Mouse (Mus musculus): ENCODE results near the gene Dnm3. TPM values are rescaled to one million over a fixed set of nuclear protein-coding genes. Genes with fewer than 3 reads are reported as not detected.

The Dnm3 gene
- polyA plus RNA-seq, 1 experiment from 2014 or later, result 6.5 TPM

DNA sequence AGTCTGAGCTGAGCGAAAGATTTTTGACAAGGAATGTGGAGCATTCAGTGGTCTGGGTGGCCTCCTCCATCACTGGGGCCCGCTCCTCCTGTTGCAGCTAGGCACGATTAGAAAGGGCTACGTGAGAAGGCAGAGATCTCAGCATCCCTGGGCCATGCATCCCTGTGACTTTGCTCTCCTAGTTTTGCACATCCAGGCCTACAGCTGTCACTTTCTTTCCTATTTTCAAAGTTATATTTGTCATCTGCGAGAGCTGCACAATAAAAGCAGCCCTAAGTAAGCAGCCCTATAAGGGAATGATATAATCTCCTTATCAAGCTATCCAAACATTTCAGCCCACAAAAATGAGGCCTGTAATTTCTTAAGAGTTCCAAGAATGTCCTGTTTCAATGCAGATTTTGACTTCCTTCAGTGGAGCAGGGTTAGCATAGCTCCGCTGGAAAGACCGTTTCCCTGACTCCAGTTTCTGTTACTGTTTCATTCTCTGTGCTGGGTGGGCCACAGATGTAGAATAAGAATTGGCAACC is 252.2 kb downstream of the Dnm3 start:
- 57% methylated on average over 7 of the region's 7 CpGs for WGBS
- Histone ChIP-seq H3K27me3 (ENCODE audit: control insufficient read depth, insufficient read depth, low read length) (no peaks in the 10 kb centered on the region), H3K27ac (ENCODE audit: low read depth, low read length) (peak overlapping the region; percentile 63; the same call in 1 of the 2 replicates), H3K9me3 (ENCODE audit: control insufficient read depth, low read length) (no peaks in the 10 kb centered on the region), H3K4me3 (ENCODE audit: low read length) (no peak overlapping the region), H3K4me2 (replicated peaks; ENCODE audit: low read depth, low read length) (no peak overlapping the region), H3K36me3 (ENCODE audit: control insufficient read depth, insufficient read depth, low read length) (no peaks in the 10 kb centered on the region; the same call in 1 of the 2 replicates), H3K9ac (ENCODE audit: low read depth, low read length) (no peak overlapping the region), H3K4me1 (ENCODE audit: control insufficient read depth, insufficient read depth, low read length) (no peaks in the 10 kb centered on the region)
- peak; percentile 41; the same call in 1 of the 2 replicates for ATAC-seq (ENCODE audit: low FRiP score, low TSS enrichment)

DNA sequence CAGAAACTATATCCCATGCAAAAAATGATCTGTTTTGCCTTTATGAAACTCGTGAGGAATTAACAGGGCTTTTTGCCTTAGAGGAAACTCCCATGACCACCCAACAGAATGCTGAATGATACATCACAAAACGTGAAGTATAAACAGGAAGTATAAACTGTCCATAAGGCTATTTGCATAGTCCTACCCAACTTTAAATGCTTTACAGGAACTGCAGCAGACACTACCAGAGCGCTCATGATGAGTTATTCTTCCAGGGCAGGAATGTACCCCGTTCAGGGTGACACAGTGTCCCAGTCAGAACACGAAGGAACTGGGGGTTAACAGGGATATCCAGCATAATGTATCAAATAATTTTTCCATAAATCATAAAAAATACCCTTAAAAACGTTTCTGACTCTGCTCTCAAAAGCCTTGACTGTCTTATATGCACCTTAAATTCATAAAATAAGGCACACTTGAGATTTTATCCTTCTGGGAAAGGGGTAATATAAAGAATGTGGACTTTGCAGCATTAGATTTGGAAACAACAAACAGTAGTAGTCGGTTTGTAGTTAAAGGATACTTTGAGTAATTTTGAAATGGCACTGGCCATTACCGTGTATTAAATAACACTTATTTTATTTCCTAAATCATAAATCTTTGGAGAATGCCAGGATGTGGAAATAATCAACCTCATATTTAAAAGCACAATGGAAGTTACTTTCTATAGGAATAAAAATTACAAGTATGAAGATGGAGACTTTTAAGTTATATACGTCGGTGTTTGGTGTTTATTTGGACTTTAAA is 252.8 kb downstream of the Dnm3 start:
- no peaks in the 10 kb centered on the region for H3K27me3 ChIP-seq (ENCODE audit: control insufficient read depth, insufficient read depth, low read length)
- H3K9ac ChIP-seq (ENCODE audit: low read depth, low read length), result no peak overlapping the region
- no peak overlapping the region for H3K4me2 ChIP-seq (replicated peaks; ENCODE audit: low read depth, low read length)
- ATAC-seq (ENCODE audit: low FRiP score, low TSS enrichment), result peak; percentile 72; the same call in 1 of the 2 replicates
- H3K4me3 ChIP-seq (ENCODE audit: low read length), result no peak overlapping the region
- no peaks in the 10 kb centered on the region for H3K4me1 ChIP-seq (ENCODE audit: control insufficient read depth, insufficient read depth, low read length)
- WGBS, result 54% methylated on average over 10 of the region's 10 CpGs
- H3K27ac ChIP-seq (ENCODE audit: low read depth, low read length), result peak overlapping the region; percentile 63; the same call in 1 of the 2 replicates
- H3K9me3 ChIP-seq (ENCODE audit: control insufficient read depth, low read length), result no peaks in the 10 kb centered on the region
- H3K36me3 ChIP-seq (ENCODE audit: control insufficient read depth, insufficient read depth, low read length), result no peaks in the 10 kb centered on the region; the same call in 1 of the 2 replicates

DNA sequence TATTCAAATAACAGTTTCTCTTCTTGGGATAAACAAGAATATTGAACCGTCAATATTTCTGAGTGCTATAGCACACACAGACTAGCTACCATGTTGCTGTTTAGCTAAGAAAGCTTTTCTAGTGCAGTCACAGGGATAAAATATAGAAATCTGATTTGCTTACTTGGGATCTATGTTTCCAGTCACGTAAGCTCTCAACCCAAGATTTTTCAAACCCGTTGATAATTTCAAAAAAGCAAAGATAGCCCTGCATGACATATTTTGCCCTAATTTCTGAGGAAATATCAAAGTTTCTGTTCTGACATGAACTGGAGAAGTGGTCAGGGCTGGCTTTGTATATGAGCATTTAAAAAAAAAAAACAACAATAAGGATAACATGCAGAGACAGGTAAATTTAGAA is 253.8 kb downstream of the Dnm3 start:
- H3K4me1 ChIP-seq (ENCODE audit: control insufficient read depth, insufficient read depth, low read length), result no peaks in the 10 kb centered on the region
- H3K36me3 ChIP-seq (ENCODE audit: control insufficient read depth, insufficient read depth, low read length), result no peaks in the 10 kb centered on the region; the same call in 1 of the 2 replicates
- H3K9me3 ChIP-seq (ENCODE audit: control insufficient read depth, low read length), result no peaks in the 10 kb centered on the region
- WGBS, result 66% methylated on average over 3 of the region's 3 CpGs
- no peak for ATAC-seq (ENCODE audit: low FRiP score, low TSS enrichment)
- H3K9ac ChIP-seq (ENCODE audit: low read depth, low read length), result no peak overlapping the region
- H3K4me2 ChIP-seq (replicated peaks; ENCODE audit: low read depth, low read length), result no peak overlapping the region
- H3K27ac ChIP-seq (ENCODE audit: low read depth, low read length), result no peak overlapping the region
- no peaks in the 10 kb centered on the region for H3K27me3 ChIP-seq (ENCODE audit: control insufficient read depth, insufficient read depth, low read length)
- no peak overlapping the region for H3K4me3 ChIP-seq (ENCODE audit: low read length)

DNA sequence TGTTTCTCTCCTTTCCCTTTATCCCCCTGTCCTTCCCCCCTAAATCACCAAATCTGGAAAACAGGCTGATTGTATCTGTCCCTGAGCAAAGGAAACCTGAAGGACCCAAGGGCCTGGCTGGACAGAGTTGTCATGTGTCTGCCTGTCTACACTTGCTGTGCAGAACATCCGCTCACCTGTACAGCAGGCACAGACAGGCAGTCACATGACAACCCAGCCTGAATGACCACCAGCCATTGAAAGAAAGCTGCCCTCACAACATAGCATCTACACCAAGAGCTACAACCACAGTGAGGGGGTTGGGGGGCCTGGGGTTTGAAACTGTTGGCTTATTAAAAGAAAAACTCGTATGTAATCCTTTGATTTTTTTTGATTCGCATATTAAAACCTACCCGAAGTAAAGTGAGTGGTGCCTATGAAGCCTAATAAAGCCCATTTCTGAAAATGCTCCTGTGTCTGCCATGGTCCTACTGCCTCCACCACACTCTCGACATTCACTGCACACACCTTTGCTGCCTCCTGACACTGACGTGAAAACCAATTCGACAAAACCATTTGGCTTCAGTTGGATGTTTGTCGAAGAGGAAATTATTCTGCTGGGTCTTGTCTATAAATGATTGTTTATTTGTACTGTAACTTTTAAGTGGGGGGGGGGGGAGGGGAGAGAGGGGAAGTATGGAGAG is 254.4 kb downstream of the Dnm3 start:
- Histone ChIP-seq H3K27me3 (ENCODE audit: control insufficient read depth, insufficient read depth, low read length) (no peaks in the 10 kb centered on the region), H3K9ac (ENCODE audit: low read depth, low read length) (no peak overlapping the region), H3K9me3 (ENCODE audit: control insufficient read depth, low read length) (no peaks in the 10 kb centered on the region), H3K4me2 (replicated peaks; ENCODE audit: low read depth, low read length) (no peak overlapping the region), H3K4me3 (ENCODE audit: low read length) (no peak overlapping the region), H3K4me1 (ENCODE audit: control insufficient read depth, insufficient read depth, low read length) (no peaks in the 10 kb centered on the region), H3K36me3 (ENCODE audit: control insufficient read depth, insufficient read depth, low read length) (no peaks in the 10 kb centered on the region; the same call in 1 of the 2 replicates), H3K27ac (ENCODE audit: low read depth, low read length) (no peak overlapping the region; the same call in 1 of the 2 replicates)
- 75% methylated on average over 8 of the region's 8 CpGs for WGBS
- no peak for ATAC-seq (ENCODE audit: low FRiP score, low TSS enrichment)

DNA sequence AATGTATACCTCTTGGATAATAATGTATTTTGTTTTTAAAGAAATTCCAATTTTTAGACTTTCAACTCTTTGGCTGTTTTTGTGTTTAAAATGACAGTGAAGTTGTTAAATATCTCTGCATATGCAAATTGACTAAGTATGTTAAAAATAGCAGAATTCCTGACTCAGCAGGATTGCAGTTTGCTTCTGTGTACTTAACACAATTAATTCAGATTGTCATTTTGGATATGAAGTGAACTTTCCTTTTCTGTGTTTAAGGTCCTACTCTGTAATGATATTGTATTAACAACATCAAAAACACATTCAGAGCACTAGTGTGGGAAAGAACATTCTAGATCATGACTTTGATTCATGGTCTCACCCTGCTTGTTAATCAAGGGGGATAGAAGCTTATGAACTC is 255.5 kb downstream of the Dnm3 start:
- Histone ChIP-seq H3K9me3 (ENCODE audit: control insufficient read depth, low read length) (no peaks in the 10 kb centered on the region), H3K27ac (ENCODE audit: low read depth, low read length) (no peak overlapping the region), H3K4me1 (ENCODE audit: control insufficient read depth, insufficient read depth, low read length) (no peaks in the 10 kb centered on the region), H3K9ac (ENCODE audit: low read depth, low read length) (no peak overlapping the region), H3K36me3 (ENCODE audit: control insufficient read depth, insufficient read depth, low read length) (no peaks in the 10 kb centered on the region; the same call in 1 of the 2 replicates), H3K27me3 (ENCODE audit: control insufficient read depth, insufficient read depth, low read length) (no peaks in the 10 kb centered on the region), H3K4me2 (replicated peaks; ENCODE audit: low read depth, low read length) (no peak overlapping the region; the same call in 1 of the 2 replicates), H3K4me3 (ENCODE audit: low read length) (no peak overlapping the region; the same call in 1 of the 2 replicates)
- ATAC-seq (ENCODE audit: low FRiP score, low TSS enrichment), result no peak

DNA sequence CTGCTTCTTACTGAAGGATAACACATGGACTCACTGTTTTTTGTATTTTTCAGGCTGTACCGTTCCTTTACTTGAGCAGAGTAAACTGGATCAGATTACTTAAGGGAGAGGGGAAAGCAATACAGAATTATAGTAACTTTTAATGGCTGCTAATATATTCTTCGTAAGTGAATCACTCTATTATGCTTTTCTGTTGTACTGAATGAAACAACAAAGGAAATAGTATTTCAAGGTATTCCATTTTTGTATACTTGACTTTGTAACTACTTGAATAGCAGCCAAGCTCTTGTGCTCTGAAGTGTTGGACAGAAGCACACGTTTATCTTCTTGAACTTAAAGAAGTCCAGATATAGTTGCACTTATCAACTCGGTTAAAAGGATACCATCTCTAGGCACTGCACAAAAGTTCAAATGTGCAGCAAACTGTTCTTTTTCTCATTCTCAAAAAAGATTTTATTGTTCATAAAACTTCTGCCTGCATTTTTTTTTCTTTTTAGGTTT is 256.0 kb downstream of the Dnm3 start:
- no peaks in the 10 kb centered on the region for H3K9me3 ChIP-seq (ENCODE audit: control insufficient read depth, low read length)
- no peaks in the 10 kb centered on the region for H3K27me3 ChIP-seq (ENCODE audit: control insufficient read depth, insufficient read depth, low read length)
- 23% methylated on average over 4 of the region's 4 CpGs for WGBS
- ATAC-seq (ENCODE audit: low FRiP score, low TSS enrichment), result no peak
- H3K27ac ChIP-seq (ENCODE audit: low read depth, low read length), result peak overlapping the region; percentile 26; the same call in 1 of the 2 replicates
- no peaks in the 10 kb centered on the region; the same call in 1 of the 2 replicates for H3K36me3 ChIP-seq (ENCODE audit: control insufficient read depth, insufficient read depth, low read length)
- peak overlapping the region; percentile 34 for H3K4me2 ChIP-seq (replicated peaks; ENCODE audit: low read depth, low read length)
- peak overlapping the region; percentile 37; the same call in 1 of the 2 replicates for H3K9ac ChIP-seq (ENCODE audit: low read depth, low read length)
- H3K4me1 ChIP-seq (ENCODE audit: control insufficient read depth, insufficient read depth, low read length), result no peaks in the 10 kb centered on the region
- peak overlapping the region; percentile 23; the same call in 1 of the 2 replicates for H3K4me3 ChIP-seq (ENCODE audit: low read length)

DNA sequence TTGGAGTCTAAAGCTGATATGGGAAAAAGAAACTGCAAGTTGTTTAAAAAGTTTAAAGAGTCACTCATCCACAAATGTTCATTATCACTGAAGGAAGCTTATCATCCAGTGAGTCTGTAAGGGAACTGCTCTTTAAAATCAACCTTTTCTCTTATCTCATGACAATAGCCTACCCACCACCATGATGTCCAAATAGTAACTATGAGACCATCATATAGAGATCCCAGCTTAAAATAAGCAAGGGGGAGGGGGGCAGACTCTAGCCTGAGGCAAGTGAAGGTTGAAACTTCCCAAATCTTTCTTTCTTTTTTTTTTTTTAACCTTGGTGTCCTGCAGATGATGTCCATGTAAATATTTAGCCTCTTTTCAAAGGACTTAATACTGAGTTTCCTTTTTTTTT is 256.9 kb downstream of the Dnm3 start:
- Histone ChIP-seq H3K36me3 (ENCODE audit: control insufficient read depth, insufficient read depth, low read length) (no peaks in the 10 kb centered on the region; the same call in 1 of the 2 replicates), H3K4me1 (ENCODE audit: control insufficient read depth, insufficient read depth, low read length) (peaks cover 9% of the 10 kb centered on the region), H3K9me3 (ENCODE audit: control insufficient read depth, low read length) (no peaks in the 10 kb centered on the region), H3K27ac (ENCODE audit: low read depth, low read length) (peak overlapping the region; percentile 77; the same call in 1 of the 2 replicates), H3K4me3 (ENCODE audit: low read length) (peak overlapping the region; percentile 57), H3K4me2 (replicated peaks; ENCODE audit: low read depth, low read length) (peak overlapping the region; percentile 45), H3K27me3 (ENCODE audit: control insufficient read depth, insufficient read depth, low read length) (no peaks in the 10 kb centered on the region), H3K9ac (ENCODE audit: low read depth, low read length) (peak overlapping the region; percentile 59; the same call in 1 of the 2 replicates)
- no peak for ATAC-seq (ENCODE audit: low FRiP score, low TSS enrichment)

DNA sequence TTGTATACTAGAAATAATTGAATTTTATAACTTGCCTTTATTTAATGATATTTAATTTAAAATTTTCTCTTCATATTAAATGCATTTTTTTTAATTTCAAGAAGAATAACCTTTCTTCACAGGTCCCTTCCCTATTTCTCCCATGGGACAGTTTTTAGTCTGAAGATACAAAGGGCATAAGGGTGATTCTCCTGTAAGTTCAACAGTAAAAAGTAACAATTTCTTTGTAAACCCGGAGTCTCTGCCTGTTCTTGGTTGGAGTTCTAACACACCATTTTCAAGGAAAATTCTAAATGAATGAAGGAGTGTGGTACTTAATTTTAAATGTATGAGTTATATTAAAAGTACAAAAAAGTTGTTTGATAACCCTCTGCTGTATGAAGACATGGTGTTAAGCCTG is 258.1 kb downstream of the Dnm3 start:
- H3K4me3 ChIP-seq (ENCODE audit: low read length), result peak overlapping the region; percentile 57
- peak overlapping the region; percentile 84 for H3K9ac ChIP-seq (ENCODE audit: low read depth, low read length)
- H3K27ac ChIP-seq (ENCODE audit: low read depth, low read length), result no peak overlapping the region
- no peaks in the 10 kb centered on the region for H3K27me3 ChIP-seq (ENCODE audit: control insufficient read depth, insufficient read depth, low read length)
- no peaks in the 10 kb centered on the region for H3K9me3 ChIP-seq (ENCODE audit: control insufficient read depth, low read length)
- peaks cover 12% of the 10 kb centered on the region for H3K4me1 ChIP-seq (ENCODE audit: control insufficient read depth, insufficient read depth, low read length)
- WGBS, result 59% methylated on average over 1 of the region's 1 CpGs
- no peak for ATAC-seq (ENCODE audit: low FRiP score, low TSS enrichment)
- no peaks in the 10 kb centered on the region; the same call in 1 of the 2 replicates for H3K36me3 ChIP-seq (ENCODE audit: control insufficient read depth, insufficient read depth, low read length)
- H3K4me2 ChIP-seq (replicated peaks; ENCODE audit: low read depth, low read length), result peak overlapping the region; percentile 45

Measured in kidney, embryonic 14.5 days (tissue).